Mouse (Mus musculus) megakaryocyte, adult 5-6 weeks (primary cell): Measurements from ENCODE around the gene Ogt. TPM values are rescaled to one million over a fixed set of nuclear protein-coding genes. Genes with fewer than 3 reads are reported as not detected.

ENCODE experiments used
- total RNA-seq, 2 experiments: library from RNA; stranded (forward) in 1 of 2; stranded (reverse) in 1 of 2; fragments of 153-499, 151-499 nt in 1 of 2; fragments of 221-1000, 200-1000 nt in 1 of 2; gene quantifications; 2 replicates each; pipeline versions ENCODE4 v1.2.3 to v1.2.4; 2015 to 2017

Ogt gene
- total RNA-seq, 2 experiments from 2014 or later, result 72.4 to 161 TPM

Other genes with a start within 250 kb of the Ogt start
- 19.2 and 35.4 TPM in 2 replicates for gene Zmym3, start 219.2 kb upstream of the Ogt start, total RNA-seq (2015)
- 12.6 and 20.2 TPM in 2 replicates for gene Zmym3, start 219.2 kb upstream of the Ogt start, total RNA-seq (2017)
- 190 and 195 TPM in 2 replicates for gene Nono, start 210.7 kb upstream of the Ogt start, total RNA-seq (2015)
- 374 and 382 TPM in 2 replicates for gene Nono, start 210.7 kb upstream of the Ogt start, total RNA-seq (2017)
- gene Itgb1bp2, start 191.0 kb upstream of the Ogt start, total RNA-seq (2015), result 0.11 and 1.5 TPM in 2 replicates
- gene Itgb1bp2, start 191.0 kb upstream of the Ogt start, total RNA-seq (2017), result 0.29 and 1.2 TPM in 2 replicates
- 36.5 and 37.6 TPM in 2 replicates for gene Taf1, start 107.3 kb upstream of the Ogt start, total RNA-seq (2015)
- 46.7 and 56.9 TPM in 2 replicates for gene Taf1, start 107.3 kb upstream of the Ogt start, total RNA-seq (2017)
- gene Cxcr3, start 94.2 kb downstream of the Ogt start, total RNA-seq (2015), result 3.4 and 4.4 TPM in 2 replicates
- gene Cxcr3, start 94.2 kb downstream of the Ogt start, total RNA-seq (2017), result 4.1 TPM in 2 replicates
- gene Gm4779, start 154.4 kb downstream of the Ogt start, total RNA-seq (2015), result 0.71 TPM in 1 of 2 replicates, not detected in the other
- not detected in 2 replicates for gene Gm4779, start 154.4 kb downstream of the Ogt start, total RNA-seq (2017)
- gene 8030474K03Rik, start 154.6 kb downstream of the Ogt start, total RNA-seq (2015), result not detected in 2 replicates
- 0.57 TPM in 1 of 2 replicates, not detected in the other for gene 8030474K03Rik, start 154.6 kb downstream of the Ogt start, total RNA-seq (2017)
- 66.4 and 93.9 TPM in 2 replicates for gene Nhsl2, start 209.3 kb downstream of the Ogt start, total RNA-seq (2015)
- 30.7 and 41.8 TPM in 2 replicates for gene Nhsl2, start 209.3 kb downstream of the Ogt start, total RNA-seq (2017)